Mouse (Mus musculus): ENCODE data around the gene Tln2. TPM values are rescaled to one million over a fixed set of nuclear protein-coding genes. Genes with fewer than 3 reads are reported as not detected.

The Tln2 gene
- polyA plus RNA-seq, 1 experiment: 14.0 TPM

DNA sequence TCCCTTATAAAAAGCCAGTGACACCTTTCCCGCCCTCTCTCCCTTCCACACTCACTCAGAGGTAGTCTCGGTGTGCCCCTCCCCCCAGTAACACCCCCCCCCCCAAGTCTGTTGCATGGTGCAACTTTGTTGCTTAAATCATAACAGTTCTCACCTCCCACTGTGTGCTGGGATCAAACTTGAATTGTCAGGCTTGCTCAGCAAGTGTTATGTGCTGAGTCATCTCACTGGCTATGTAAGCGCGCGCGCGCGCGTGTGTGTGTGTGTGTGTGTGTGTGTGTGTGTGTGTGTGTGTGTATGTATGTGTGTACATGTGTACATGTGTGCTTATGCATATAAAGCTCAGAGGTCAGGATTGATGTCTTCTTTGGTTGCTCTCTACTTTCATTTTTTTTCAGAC, 350.1 kb downstream of the Tln2 start:
- TF ChIP-seq MYOG (IDR thresholded peaks at IDR 0.05; ENCODE audit: control insufficient read depth, extremely low read depth, insufficient read length): no peak
- no peak for TF ChIP-seq MAX (IDR thresholded peaks at IDR 0.05)
- no peak for TF ChIP-seq USF1 (IDR thresholded peaks at IDR 0.05; ENCODE audit: low read depth)
- TF ChIP-seq MYOD1 (IDR thresholded peaks at IDR 0.05; ENCODE audit: control insufficient read depth, insufficient read length, low read depth): no peak
- TF ChIP-seq CTCF (IDR thresholded peaks at IDR 0.05; ENCODE audit: control insufficient read depth, insufficient read depth, insufficient read length): no peak
- no peak for TF ChIP-seq CEBPB (IDR thresholded peaks at IDR 0.05; ENCODE audit: low read depth)
- TF ChIP-seq FOSL1 (IDR thresholded peaks at IDR 0.05; ENCODE audit: insufficient read depth, low read length, poor library complexity, severe bottlenecking): no peak
- no peaks in the 10 kb centered on the region for H3K27me3 ChIP-seq (ENCODE audit: control insufficient read depth, insufficient read depth, insufficient read length)

DNA sequence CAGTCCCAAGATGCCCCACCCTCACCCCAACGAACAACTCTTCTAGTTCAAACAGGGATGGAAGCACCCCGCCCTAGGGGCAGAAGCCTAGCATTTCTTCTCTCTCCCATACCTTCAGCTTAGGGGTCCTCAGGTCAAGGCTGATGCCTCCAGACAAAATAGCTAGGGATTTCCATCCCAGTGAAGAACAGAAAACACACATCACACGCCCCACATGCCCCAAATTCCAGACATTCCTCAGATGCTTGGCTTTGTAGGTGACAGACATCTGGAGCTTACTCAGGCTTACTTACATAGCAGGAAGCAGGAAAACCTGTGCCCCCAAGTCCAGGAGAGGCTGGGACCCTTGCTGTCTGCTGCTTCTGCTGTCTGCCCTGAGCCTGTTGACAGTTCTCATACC, 351.1 kb downstream of the Tln2 start:
- H3K4me3 ChIP-seq (ENCODE audit: insufficient read depth, poor library complexity, severe bottlenecking): no peak overlapping the region
- no peaks in the 10 kb centered on the region for H3K27me3 ChIP-seq (ENCODE audit: control insufficient read depth, insufficient read depth, insufficient read length)
- TF ChIP-seq USF1 (IDR thresholded peaks at IDR 0.05; ENCODE audit: low read depth) (no peak), FOSL1 (IDR thresholded peaks at IDR 0.05; ENCODE audit: insufficient read depth, low read length, poor library complexity, severe bottlenecking) (no peak), CEBPB (IDR thresholded peaks at IDR 0.05; ENCODE audit: low read depth) (no peak), MYOD1 (IDR thresholded peaks at IDR 0.05; ENCODE audit: control insufficient read depth, insufficient read length, low read depth) (peak; percentile 43), MAX (IDR thresholded peaks at IDR 0.05) (peak; percentile 40), CTCF (IDR thresholded peaks at IDR 0.05; ENCODE audit: control insufficient read depth, insufficient read depth, insufficient read length) (no peak), MYOG (IDR thresholded peaks at IDR 0.05; ENCODE audit: control insufficient read depth, extremely low read depth, insufficient read length) (no peak)
- no peak overlapping the region for H3ac ChIP-seq (ENCODE audit: control insufficient read depth, insufficient read length, low read depth)
- no peaks in the 10 kb centered on the region for H3K79me3 ChIP-seq (ENCODE audit: low read depth)
- H3K36me3 ChIP-seq (ENCODE audit: control insufficient read depth, insufficient read depth): no peaks in the 10 kb centered on the region
- no peaks in the 10 kb centered on the region for H3K79me2 ChIP-seq (ENCODE audit: control insufficient read depth, insufficient read depth)

More for the DNA sequence above, 350.1 kb downstream of the Tln2 start:
- Histone ChIP-seq H3K4me3 (ENCODE audit: insufficient read depth, poor library complexity, severe bottlenecking) (no peak overlapping the region), H3K79me3 (ENCODE audit: low read depth) (no peaks in the 10 kb centered on the region), H3ac (ENCODE audit: control insufficient read depth, insufficient read length, low read depth) (no peak overlapping the region), H3K36me3 (ENCODE audit: control insufficient read depth, insufficient read depth) (no peaks in the 10 kb centered on the region), H3K79me2 (ENCODE audit: control insufficient read depth, insufficient read depth) (no peaks in the 10 kb centered on the region)

GRCm38 (mm10) chr9:67205175-67205574, 354.3 kb downstream of the Tln2 start:
- Histone ChIP-seq H3K79me3 (ENCODE audit: low read depth) (no peaks in the 10 kb centered on the region), H3ac (ENCODE audit: control insufficient read depth, insufficient read length, low read depth) (no peak overlapping the region), H3K27me3 (ENCODE audit: control insufficient read depth, insufficient read depth, insufficient read length) (no peaks in the 10 kb centered on the region), H3K4me3 (ENCODE audit: insufficient read depth, poor library complexity, severe bottlenecking) (no peak overlapping the region), H3K79me2 (ENCODE audit: control insufficient read depth, insufficient read depth) (no peaks in the 10 kb centered on the region), H3K36me3 (ENCODE audit: control insufficient read depth, insufficient read depth) (no peaks in the 10 kb centered on the region)
- TF ChIP-seq CEBPB (IDR thresholded peaks at IDR 0.05; ENCODE audit: low read depth) (no peak), USF1 (IDR thresholded peaks at IDR 0.05; ENCODE audit: low read depth) (no peak), CTCF (IDR thresholded peaks at IDR 0.05; ENCODE audit: control insufficient read depth, insufficient read depth, insufficient read length) (no peak), MYOD1 (IDR thresholded peaks at IDR 0.05; ENCODE audit: control insufficient read depth, insufficient read length, low read depth) (no peak), FOSL1 (IDR thresholded peaks at IDR 0.05; ENCODE audit: insufficient read depth, low read length, poor library complexity, severe bottlenecking) (no peak)

GRCm38 (mm10) chr9:67196609-67197008, 362.9 kb downstream of the Tln2 start:
- Histone ChIP-seq H3ac (ENCODE audit: control insufficient read depth, insufficient read length, low read depth) (no peak overlapping the region), H3K27me3 (ENCODE audit: control insufficient read depth, insufficient read depth, insufficient read length) (no peaks in the 10 kb centered on the region), H3K79me2 (ENCODE audit: control insufficient read depth, insufficient read depth) (no peaks in the 10 kb centered on the region), H3K4me3 (ENCODE audit: insufficient read depth, poor library complexity, severe bottlenecking) (no peak overlapping the region), H3K79me3 (ENCODE audit: low read depth) (no peaks in the 10 kb centered on the region), H3K36me3 (ENCODE audit: control insufficient read depth, insufficient read depth) (no peaks in the 10 kb centered on the region)
- no peak for TF ChIP-seq CEBPB (IDR thresholded peaks at IDR 0.05; ENCODE audit: low read depth)
- no peak for TF ChIP-seq MYOG (IDR thresholded peaks at IDR 0.05; ENCODE audit: control insufficient read depth, extremely low read depth, insufficient read length)
- TF ChIP-seq MYOD1 (IDR thresholded peaks at IDR 0.05; ENCODE audit: control insufficient read depth, insufficient read length, low read depth): no peak
- TF ChIP-seq MAX (IDR thresholded peaks at IDR 0.05): no peak
- TF ChIP-seq USF1 (IDR thresholded peaks at IDR 0.05; ENCODE audit: low read depth): no peak
- TF ChIP-seq FOSL1 (IDR thresholded peaks at IDR 0.05; ENCODE audit: insufficient read depth, low read length, poor library complexity, severe bottlenecking): no peak
- TF ChIP-seq CTCF (IDR thresholded peaks at IDR 0.05; ENCODE audit: control insufficient read depth, insufficient read depth, insufficient read length): no peak

GRCm38 (mm10) chr9:67195306-67195705, 364.2 kb downstream of the Tln2 start:
- TF ChIP-seq MYOD1 (IDR thresholded peaks at IDR 0.05; ENCODE audit: control insufficient read depth, insufficient read length, low read depth) (no peak), CEBPB (IDR thresholded peaks at IDR 0.05; ENCODE audit: low read depth) (no peak), USF1 (IDR thresholded peaks at IDR 0.05; ENCODE audit: low read depth) (no peak), MAX (IDR thresholded peaks at IDR 0.05) (no peak), FOSL1 (IDR thresholded peaks at IDR 0.05; ENCODE audit: insufficient read depth, low read length, poor library complexity, severe bottlenecking) (no peak), CTCF (IDR thresholded peaks at IDR 0.05; ENCODE audit: control insufficient read depth, insufficient read depth, insufficient read length) (no peak), MYOG (IDR thresholded peaks at IDR 0.05; ENCODE audit: control insufficient read depth, extremely low read depth, insufficient read length) (no peak)
- no peaks in the 10 kb centered on the region for H3K36me3 ChIP-seq (ENCODE audit: control insufficient read depth, insufficient read depth)
- H3K27me3 ChIP-seq (ENCODE audit: control insufficient read depth, insufficient read depth, insufficient read length): no peaks in the 10 kb centered on the region
- H3K4me3 ChIP-seq (ENCODE audit: insufficient read depth, poor library complexity, severe bottlenecking): no peak overlapping the region
- no peaks in the 10 kb centered on the region for H3K79me2 ChIP-seq (ENCODE audit: control insufficient read depth, insufficient read depth)
- H3K79me3 ChIP-seq (ENCODE audit: low read depth): no peaks in the 10 kb centered on the region
- no peak overlapping the region for H3ac ChIP-seq (ENCODE audit: control insufficient read depth, insufficient read length, low read depth)

Data from C2C12 (cell line).